Mouse (Mus musculus): ENCODE measurements around the gene Mtmr14.

DNA sequence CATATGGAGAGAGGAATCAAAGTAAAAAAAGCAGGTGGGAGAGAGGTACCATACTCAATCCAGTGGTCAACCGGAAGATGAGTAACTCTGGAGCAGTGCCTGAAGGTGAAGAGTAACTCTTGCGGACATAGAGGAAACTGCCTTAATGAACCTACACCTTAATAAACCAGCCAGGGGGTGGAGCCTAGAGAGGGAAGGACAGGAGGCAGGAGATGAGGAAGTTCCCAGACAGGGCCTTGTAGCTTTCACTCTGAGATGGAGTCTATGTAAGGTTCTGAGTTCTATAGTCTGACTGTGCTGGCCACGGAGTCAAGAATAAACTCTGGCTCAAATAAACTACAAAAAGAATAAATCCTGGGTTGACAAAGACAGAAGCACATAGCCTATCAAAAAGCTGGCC lies 47.3 kb downstream of the Mtmr14 start:
- TF ChIP-seq CTCF (IDR thresholded peaks at IDR 0.05; ENCODE audit: control insufficient read depth, insufficient read depth, insufficient replicate concordance, low read depth, low read length), result no peak
- no peak for TF ChIP-seq POLR2A (IDR thresholded peaks at IDR 0.05; ENCODE audit: control insufficient read depth, low read depth, low read length)
